Comparison of ENCODE assay signal across 10 mouse cellular contexts in genomic region chr17:69077544-69077920, GRCm38 (mm10). TPM values are rescaled to one million over a fixed set of nuclear protein-coding genes. Genes with fewer than 3 reads are reported as not detected.
DNase-seq lines count a peak whose midpoint lies in the region; ATAC-seq and TF ChIP-seq lines count a peak whose summit lies in the region.
"Had no signal": no experiment of that assay in that cellular context is flagged by ENCODE, and none has a peak within 500 bp of the region (broad histone marks: within the 10 kb centered on the region; RNA-seq: fewer than 3 reads in every experiment).

No protein-coding gene starts in this region.

- TF ChIP-seq CTCF in heart, postnatal 0 days (IDR thresholded peaks at IDR 0.05; ENCODE audit: low read depth): no peak

- H3K9me3 ChIP-seq in heart, postnatal 0 days (replicated peaks; ENCODE audit: control insufficient read depth, low read length): no peaks in the 10 kb centered on the region
- H3K9me3 ChIP-seq in embryonic facial prominence, embryonic 13.5 days: no peaks in the 10 kb centered on the region
- H3K9me3 ChIP-seq in hindbrain, embryonic 16.5 days (ENCODE audit: control insufficient read depth, low read length): no peaks in the 10 kb centered on the region
- H3K9me3 ChIP-seq in midbrain, embryonic 12.5 days: no peaks in the 10 kb centered on the region

- H3K4me3 ChIP-seq in heart, postnatal 0 days (ENCODE audit: low read depth, low read length): peak overlapping the region; percentile 58; the same call in 1 of the 2 replicates
- H3K4me3 ChIP-seq in embryonic facial prominence, embryonic 13.5 days: peak overlapping the region; percentile 55
- peak overlapping the region; percentile 77 for H3K4me3 ChIP-seq in hindbrain, embryonic 16.5 days (ENCODE audit: low read length)
- peak overlapping the region; percentile 58; the same call in 1 of the 2 replicates for H3K4me3 ChIP-seq in midbrain, embryonic 12.5 days

- H3K36me3 ChIP-seq in heart, postnatal 0 days (replicated peaks; ENCODE audit: control insufficient read depth, insufficient read depth, low read length): no peaks in the 10 kb centered on the region
- no peaks in the 10 kb centered on the region for H3K36me3 ChIP-seq in embryonic facial prominence, embryonic 13.5 days
- H3K36me3 ChIP-seq in hindbrain, embryonic 16.5 days (ENCODE audit: control insufficient read depth, insufficient read depth, low read length): no peaks in the 10 kb centered on the region
- H3K36me3 ChIP-seq in midbrain, embryonic 12.5 days: no peaks in the 10 kb centered on the region

- no peaks in the 10 kb centered on the region for H3K4me1 ChIP-seq in heart, postnatal 0 days (ENCODE audit: control insufficient read depth, insufficient read depth)
- H3K4me1 ChIP-seq in embryonic facial prominence, embryonic 13.5 days: peaks cover 23% of the 10 kb centered on the region
- H3K4me1 ChIP-seq in hindbrain, embryonic 16.5 days (ENCODE audit: control insufficient read depth, insufficient read depth, low read depth, low read length): peaks cover 8% of the 10 kb centered on the region
- H3K4me1 ChIP-seq in midbrain, embryonic 12.5 days: peaks cover 14% of the 10 kb centered on the region

- no peak overlapping the region for H3K9ac ChIP-seq in heart, postnatal 0 days (replicated peaks; ENCODE audit: low read depth, low read length)
- H3K9ac ChIP-seq in embryonic facial prominence, embryonic 13.5 days: no peak overlapping the region
- peak overlapping the region; percentile 74 for H3K9ac ChIP-seq in hindbrain, embryonic 16.5 days (ENCODE audit: low read depth, low read length)
- no peak overlapping the region for H3K9ac ChIP-seq in midbrain, embryonic 12.5 days (replicated peaks)

- H3K27ac ChIP-seq in heart, postnatal 0 days (ENCODE audit: low read depth): no peak overlapping the region
- H3K27ac ChIP-seq in embryonic facial prominence, embryonic 13.5 days: no peak overlapping the region
- no peak overlapping the region for H3K27ac ChIP-seq in hindbrain, embryonic 16.5 days (ENCODE audit: low read depth, low read length)
- no peak overlapping the region for H3K27ac ChIP-seq in midbrain, embryonic 12.5 days (replicated peaks)

- DNase-seq in heart, postnatal 0 days (ENCODE audit: low spot score): no peak
- DNase-seq in heart, adult 9 months (ENCODE audit: low spot score in 2 of 2): no peak
- DNase-seq in thymus, postnatal 4 days: no peak
- DNase-seq in layer of hippocampus, adult 9-10 months (ENCODE audit: low spot score): no peak
- DNase-seq: gastrocnemius, postnatal 25 days; lung, postnatal 14 days had no signal

- 33% methylated on average over 11 of the region's 11 CpGs for WGBS in heart, postnatal 0 days
- 9% methylated on average over 11 of the region's 11 CpGs for WGBS in embryonic facial prominence, embryonic 13.5 days
- WGBS in hindbrain, embryonic 16.5 days: 9% methylated on average over 11 of the region's 11 CpGs
- 9% methylated on average over 11 of the region's 11 CpGs for WGBS in midbrain, embryonic 12.5 days

- H3K27me3 ChIP-seq in heart, postnatal 0 days (ENCODE audit: control insufficient read depth, insufficient read depth, low read length): peaks cover 39% of the 10 kb centered on the region
- peaks cover 71% of the 10 kb centered on the region for H3K27me3 ChIP-seq in embryonic facial prominence, embryonic 13.5 days
- H3K27me3 ChIP-seq in hindbrain, embryonic 16.5 days (replicated peaks; ENCODE audit: control insufficient read depth, insufficient read depth, low read length): peaks cover 8% of the 10 kb centered on the region; the same call in 1 of the 2 replicates
- peaks cover 58% of the 10 kb centered on the region for H3K27me3 ChIP-seq in midbrain, embryonic 12.5 days

- ATAC-seq in heart, postnatal 0 days (ENCODE audit: insufficient read depth, low read depth): no peak
- ATAC-seq in embryonic facial prominence, embryonic 13.5 days (ENCODE audit: insufficient number of reproducible peaks, insufficient read depth, low FRiP score, low TSS enrichment, low read depth): no peak
- ATAC-seq in hindbrain, embryonic 16.5 days: no peak
- no peak for ATAC-seq in midbrain, embryonic 12.5 days (ENCODE audit: low FRiP score, low read depth)
- ATAC-seq in CD4-positive, CD25-positive, alpha-beta regulatory T cell, adult 4 months: no peak

- no peak for TF ChIP-seq EP300 in heart, postnatal 0 days (IDR thresholded peaks at IDR 0.05; ENCODE audit: low read depth)

- peak overlapping the region; percentile 99; the same call in 1 of the 2 replicates for H3K4me2 ChIP-seq in heart, postnatal 0 days (ENCODE audit: low read depth, low read length)
- peak overlapping the region; percentile 99 for H3K4me2 ChIP-seq in embryonic facial prominence, embryonic 13.5 days
- peak overlapping the region; percentile 100 for H3K4me2 ChIP-seq in hindbrain, embryonic 16.5 days (ENCODE audit: low read length)
- peak overlapping the region; percentile 99 for H3K4me2 ChIP-seq in midbrain, embryonic 12.5 days (replicated peaks)

RNA-seq across cellular contexts. Expression of gene Epb41l3, which starts 2.0 kb away (rescaled TPM):
- 40.3 and 53.7 TPM in 2 replicates for total RNA-seq in heart, postnatal 0 days (2014; rRNA removed; ENCODE audit: low replicate concordance)
- polyA plus RNA-seq in heart, postnatal 0 days (2015; fragmentation: Nextera tagmentation; extraction: Ambion mirVana): 38.5 and 41.9 TPM in 2 replicates
- 153 and 173 TPM in 2 replicates for polyA plus RNA-seq in embryonic facial prominence, embryonic 13.5 days (2015; fragmentation: Nextera tagmentation; extraction: Ambion mirVana)
- 114 and 115 TPM in 2 replicates for polyA plus RNA-seq in hindbrain, embryonic 16.5 days (2015; fragmentation: Nextera tagmentation; extraction: Ambion mirVana)
- polyA plus RNA-seq in midbrain, embryonic 12.5 days (2016; fragmentation: Nextera tagmentation; extraction: Ambion mirVana): 71.7 and 78.0 TPM in 2 replicates
- under 1 TPM; 0.13 to 0.25 TPM for polyA plus RNA-seq in CD4-positive, CD25-positive, alpha-beta regulatory T cell, adult 4 months (2017; shearing (Covaris generic))

Comparison
In these comparisons a context has a peak if more than half of its experiments do, and no peak if none do; other contexts are left out.
1. RNA of gene Epb41l3, which starts 2.0 kb away (polyA plus RNA-seq): 153 to 173 TPM in embryonic facial prominence, embryonic 13.5 days, 114 to 115 TPM in hindbrain, embryonic 16.5 days, 71.7 to 78.0 TPM in midbrain, embryonic 12.5 days and 38.5 to 41.9 TPM in heart, postnatal 0 days; 0.13 to 0.25 TPM in CD4-positive, CD25-positive, alpha-beta regulatory T cell, adult 4 months; every median in the first group is over 10 times any median in the second.
2. Peak in every context shown above with its lines, with median percentiles within 50 percentile points of each other: H3K4me2 ChIP-seq and H3K4me3 ChIP-seq.